Mouse (Mus musculus): ENCODE data around the gene Ap3b1.

The Ap3b1 gene

DNA sequence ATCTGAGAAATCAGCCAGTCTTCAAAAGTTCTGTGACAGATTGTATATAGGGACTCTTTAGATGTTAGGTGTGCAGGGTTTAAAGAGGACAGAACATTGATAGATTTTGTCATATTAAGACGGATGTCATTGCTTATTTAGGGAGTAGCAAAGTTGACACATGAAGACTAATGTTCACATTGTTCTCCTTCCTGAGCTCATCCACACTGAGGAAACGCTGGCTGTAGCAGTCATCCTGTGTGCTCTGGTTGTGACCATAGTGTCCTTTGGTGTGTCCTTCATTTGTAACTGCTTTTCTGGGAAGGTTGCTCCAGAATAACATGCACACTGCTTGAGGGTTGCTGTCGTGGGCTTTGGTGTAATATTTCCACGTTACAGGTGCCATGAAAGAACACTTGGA is 100.4 kb downstream of the Ap3b1 start:
- DNase-seq, result no peak

DNA sequence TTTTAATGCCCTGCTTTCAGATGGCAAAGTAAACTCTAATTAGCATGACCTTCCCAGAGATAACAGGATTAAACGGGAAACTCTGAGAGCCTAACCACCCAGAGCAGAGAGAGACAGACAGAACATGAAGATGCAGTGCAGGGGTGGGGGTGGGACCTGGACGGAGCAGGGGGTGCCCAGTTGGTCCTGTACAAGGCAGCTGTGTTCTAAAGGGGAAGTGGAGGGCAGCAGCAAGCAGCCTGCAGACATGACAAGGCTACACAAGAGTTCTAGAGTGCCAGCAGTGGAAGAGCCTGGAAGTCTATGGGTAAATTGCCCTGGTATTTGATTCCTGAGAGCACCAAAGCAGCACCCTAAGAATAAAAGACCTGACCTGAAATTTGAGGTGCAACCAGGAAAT is 105.5 kb downstream of the Ap3b1 start:
- no peak for DNase-seq

DNA sequence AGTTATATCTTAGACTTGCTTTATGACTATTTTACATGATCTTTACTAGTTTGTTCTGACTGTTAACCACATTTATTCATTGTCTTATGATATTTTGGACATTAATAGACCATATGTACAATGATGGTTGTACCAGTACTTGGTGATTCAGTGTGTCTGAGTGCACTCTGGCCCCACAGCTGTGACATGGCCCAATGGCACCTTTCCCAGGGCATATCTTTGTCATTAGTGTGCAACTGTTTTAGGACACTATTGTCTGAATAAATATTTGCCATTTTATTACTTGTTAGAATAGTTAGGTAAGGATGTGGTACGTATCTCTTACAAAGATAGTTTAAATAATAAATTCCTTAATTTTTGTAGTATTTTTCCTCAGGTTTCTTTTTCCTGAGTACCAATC is 109.8 kb downstream of the Ap3b1 start:
- no peak for DNase-seq

DNA sequence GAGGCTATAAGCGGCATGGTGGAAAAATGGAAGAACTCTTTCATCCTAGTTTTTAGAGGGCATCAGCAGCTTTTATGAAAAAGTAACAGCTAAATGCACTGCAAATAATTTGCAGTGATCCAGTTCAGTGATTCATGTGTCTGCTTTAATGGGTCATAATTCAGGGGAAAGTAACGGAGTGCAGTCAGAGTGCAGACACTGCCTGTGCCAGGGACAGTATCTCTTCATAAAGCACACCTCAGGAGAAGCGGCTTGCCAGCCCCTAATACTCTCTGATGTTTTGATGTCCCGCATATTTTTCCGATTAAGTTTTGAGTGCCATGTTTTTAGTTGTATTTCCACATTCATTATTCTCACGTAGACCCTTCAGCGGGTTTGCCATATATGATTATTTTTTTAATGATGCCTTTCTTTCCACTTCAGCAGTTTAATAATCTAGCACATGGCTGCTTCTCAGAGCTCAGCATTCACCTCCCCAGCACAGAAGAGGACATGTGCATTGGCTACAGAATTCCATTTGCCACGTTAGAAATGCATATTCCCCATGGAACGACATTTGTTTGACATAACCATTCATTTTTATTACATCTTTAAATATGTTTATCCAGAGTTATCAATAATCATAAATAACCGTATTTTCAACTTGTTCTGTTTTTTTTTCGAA is 112.4 kb downstream of the Ap3b1 start:
- no peak for DNase-seq

DNA sequence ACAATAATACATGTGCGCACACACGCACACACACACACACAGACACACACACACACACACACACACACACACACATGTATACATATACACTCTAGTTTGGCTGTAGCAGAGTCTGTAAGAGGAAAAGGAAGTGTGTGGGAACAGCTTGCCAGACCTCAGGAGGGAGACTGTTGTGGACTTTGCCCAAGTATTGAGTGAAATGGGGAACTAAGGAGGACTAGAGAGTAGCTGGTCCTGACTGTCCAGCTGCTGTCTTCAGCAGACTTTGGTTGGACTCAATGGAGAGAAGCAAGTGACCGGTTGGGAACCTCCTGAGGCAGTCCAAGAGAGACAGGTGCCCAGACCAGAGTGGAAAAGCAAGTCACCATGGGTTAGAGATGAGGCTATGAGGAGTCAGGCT is 117.4 kb downstream of the Ap3b1 start:
- DNase-seq, result no peak

DNA sequence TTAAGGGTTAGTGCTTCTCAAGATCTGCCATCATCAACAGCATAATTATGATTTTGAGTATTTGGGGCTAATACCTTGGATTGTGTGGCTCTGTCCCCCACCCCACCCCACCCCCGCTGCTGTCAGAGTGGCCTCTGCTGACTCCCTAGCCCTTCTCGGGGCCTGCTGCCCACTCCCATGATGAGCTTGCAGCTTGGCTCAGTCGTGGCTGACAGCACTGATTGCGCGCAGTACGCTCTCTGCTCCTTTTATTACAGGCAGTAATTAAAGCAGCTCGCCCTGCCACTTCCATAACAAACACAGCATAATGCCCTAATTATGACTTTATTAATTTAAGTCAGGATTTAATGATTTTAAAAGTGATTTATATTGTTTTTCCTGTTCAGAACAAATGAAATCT is 121.5 kb downstream of the Ap3b1 start:
- DNase-seq, result no peak

DNA sequence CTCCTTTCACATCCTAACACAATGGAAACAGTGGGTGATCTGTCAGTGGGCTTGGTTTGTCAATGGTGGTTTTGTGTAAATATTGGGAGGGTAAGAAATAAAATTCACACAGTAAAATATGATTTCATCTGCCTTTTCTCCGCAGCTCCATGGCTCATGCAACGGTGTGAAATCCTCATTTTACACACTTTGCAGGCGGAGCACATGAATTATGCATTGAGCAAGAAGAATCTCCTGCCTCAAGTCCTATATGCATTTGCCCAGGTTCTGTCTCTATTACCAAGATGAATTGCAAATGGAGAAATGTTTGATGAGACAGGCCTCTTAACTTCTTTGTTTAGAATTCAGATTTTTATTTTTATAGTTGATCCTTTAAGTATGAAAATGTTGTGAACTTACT is 131.9 kb downstream of the Ap3b1 start:
- no peak for DNase-seq

DNA sequence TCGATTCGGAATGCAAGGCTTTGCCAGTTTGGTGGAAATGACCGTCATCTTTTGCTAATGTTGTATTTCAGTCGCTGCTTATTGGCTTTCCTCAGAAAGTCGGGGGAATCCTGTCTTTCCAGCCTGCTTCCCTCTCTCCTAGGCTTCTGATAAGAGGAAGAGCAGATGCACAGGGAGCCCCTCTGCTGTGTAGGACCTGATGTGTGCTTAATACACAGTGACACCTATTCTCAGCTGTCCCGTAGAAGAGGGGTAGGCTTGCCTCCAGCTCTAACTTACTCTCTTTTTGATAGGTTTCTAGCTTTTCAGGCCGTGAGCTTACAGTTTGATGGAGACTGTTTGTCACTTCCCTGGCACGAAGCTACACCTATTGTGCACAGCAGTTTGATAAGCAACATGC is 132.4 kb downstream of the Ap3b1 start:
- no peak for DNase-seq

DNA sequence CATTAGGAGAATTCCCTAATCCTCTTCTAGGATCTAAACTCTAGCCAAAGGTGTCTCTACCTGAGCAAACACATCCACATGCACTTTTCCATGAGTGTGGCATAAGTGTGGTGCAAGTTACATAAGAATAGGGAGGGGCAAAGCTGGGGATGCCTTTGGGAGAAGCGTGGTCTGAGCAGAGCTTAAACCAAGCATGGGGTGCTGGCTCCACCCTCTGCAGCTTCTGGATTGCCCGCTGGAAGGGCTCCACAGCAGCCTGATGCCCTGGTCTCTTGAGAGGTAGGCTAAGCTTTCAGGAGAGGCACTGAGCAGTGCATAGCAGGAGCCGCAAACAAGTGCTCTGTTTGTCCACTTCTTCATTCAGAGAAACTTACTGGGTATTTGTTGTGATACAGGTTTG is 138.8 kb downstream of the Ap3b1 start:
- DNase-seq, result no peak

DNA sequence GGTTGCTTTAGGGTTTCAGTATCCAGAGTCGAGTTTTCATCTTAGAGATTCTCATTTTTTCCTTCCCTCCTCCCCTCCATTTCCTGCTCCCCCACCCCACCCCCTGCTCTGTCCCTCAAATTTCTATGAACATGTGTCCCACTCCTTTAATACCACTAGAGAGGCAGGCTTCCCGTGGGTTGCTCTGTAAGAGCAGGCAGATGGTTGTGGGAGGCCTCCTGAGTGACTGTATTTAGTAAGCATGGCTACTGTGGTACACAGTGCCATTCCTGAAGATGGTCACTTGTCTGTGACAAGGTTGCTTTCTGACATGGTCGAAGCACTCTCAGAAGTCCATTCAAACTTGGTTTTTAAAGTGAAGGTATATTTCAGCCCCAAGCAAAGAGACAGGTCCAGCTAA is 147.7 kb downstream of the Ap3b1 start:
- no peak for DNase-seq

DNA sequence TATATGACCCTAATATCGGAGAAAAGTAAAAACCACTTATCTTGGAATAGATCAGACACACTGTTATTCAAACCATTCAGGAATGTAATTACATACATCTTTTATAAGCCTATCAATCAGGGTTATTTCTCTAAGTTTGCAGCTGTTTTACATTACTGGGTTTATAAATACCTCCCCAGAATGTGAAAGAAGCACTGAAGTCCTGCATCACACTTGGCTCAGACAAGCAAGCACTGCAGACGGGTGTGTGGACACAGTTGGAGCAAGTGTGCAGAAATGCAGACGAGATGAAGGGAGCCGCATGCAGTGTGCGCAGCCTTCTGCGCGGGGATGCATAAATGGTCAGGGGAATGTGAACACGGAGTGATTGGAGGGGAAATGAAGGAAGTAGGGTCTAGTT is 149.6 kb downstream of the Ap3b1 start:
- no peak for DNase-seq

DNA sequence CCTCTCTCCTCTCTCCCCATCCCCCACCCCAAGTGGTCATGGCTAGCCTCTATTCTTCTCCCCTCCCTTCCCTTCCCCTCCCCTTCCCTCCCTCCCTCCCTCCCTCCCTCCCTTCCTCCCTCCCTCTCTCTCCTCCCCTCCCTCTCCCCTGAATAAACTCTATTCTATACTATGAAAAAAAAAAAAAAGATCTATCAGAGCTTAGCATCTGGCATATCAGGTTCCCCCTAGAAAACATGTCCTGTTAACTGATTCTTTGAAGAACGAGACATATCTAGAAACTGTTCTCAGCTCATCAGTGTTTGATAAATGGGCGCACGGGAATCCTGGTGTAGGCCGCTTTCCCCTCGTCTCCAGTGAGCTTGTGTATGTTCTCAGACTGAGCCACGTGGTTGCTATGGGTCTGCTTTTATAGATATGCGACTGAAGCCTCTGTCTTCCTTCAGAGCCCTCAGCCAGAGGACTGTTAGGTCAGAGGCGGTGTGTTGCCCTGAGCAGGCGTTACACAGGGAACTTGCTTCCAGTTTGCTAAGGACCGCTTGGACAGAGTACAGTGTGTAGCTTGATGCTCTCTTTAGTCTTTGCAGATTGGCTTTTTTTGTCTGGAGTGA is 154.5 kb downstream of the Ap3b1 start:
- DNase-seq, result no peak

DNA sequence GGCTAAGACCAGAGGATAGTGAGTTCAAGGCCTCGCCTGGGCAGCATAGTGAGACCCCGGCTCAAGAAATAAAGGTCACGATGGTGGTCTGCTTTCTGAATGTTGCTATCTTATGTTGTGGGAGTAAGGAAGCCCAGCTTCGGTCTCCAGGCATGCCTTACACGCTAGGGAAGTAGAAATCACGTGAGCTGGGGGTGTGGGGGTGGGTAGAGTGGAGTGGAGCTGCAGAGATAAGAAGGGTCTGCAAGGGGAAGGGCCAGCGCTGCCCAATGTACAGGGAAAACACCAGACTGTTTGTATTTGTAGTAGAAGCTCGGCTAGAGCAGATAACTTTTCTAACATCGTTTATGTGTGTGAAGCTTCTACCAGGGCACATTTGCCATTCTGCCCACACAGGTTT is 155.1 kb downstream of the Ap3b1 start:
- DNase-seq, result no peak

DNA sequence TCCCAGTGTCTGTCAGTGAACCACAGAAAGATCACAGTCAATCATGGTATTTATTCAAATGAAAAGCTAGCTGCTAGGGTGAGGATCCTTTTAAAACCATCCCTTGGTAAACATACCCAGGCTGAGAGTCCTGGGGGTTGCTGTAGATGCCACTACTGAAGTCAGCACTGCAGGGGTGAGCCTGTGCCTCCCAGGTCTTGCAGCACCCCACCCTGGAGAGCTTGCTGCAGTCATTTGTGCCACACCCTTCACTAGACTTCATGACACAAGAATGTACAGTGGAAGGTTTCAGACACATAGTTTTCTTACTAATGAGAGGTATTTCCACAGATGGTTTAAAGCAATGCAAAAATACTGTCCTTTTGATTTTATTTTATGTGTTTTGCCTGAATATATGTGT is 156.2 kb downstream of the Ap3b1 start:
- DNase-seq, result no peak

DNA sequence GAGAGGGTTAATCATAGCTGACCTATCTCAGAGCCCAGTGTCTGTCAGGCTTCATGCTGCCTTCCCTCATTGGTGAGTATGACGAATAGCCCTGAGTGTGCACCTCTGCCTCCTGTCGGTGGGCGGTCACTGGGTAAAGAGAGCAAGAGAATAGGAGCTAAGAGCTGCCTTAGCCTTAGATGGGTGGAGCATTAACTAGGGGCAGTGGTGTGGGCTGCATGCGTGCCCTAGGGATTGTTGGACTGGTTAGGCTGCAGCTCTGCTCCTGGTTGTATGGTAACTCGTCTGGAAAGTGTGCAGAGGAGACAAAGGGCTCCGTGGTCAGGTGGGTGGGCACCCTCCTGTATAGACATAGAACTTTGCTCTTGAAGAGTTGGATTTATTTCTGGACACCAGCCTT is 157.8 kb downstream of the Ap3b1 start:
- DNase-seq, result peak; percentile 4

DNA sequence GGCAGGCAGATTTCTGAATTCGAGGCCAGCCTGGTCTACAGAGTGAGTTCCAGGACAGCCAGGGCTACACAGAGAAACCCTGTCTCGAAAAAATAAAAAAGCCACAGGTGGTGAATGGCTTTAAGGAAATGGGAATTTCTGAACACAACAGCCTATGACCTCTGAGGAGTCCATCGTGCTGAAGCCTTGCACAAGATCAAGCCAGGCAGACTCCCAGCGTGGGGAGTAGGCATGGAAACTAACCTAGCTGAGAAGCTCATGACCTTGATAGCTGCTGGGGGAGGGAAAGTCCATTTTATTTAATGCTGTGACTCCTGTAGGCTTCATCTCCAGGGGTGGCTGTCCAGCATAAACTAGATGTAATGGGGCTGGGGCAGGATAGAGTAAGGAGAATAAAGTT is 159.4 kb downstream of the Ap3b1 start:
- DNase-seq, result no peak

DNA sequence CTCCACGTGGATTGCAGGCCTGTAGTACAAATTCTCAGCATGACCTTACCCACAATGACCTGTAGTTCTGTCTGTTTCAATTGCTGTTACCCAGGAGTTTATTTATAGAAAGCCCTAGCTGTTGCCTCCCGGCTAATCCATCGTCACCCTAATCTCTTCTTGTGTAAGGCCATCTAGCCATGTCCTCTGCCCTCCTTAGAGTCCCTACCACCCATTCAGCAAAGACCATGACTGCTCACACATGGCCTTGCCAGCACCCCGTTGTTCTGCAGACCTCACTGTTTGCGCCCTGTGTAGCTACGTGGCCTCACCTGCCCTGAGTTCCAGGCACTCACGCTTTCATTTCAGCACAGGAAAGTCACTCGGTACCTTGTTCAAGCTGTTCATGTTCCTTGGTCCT is 160.5 kb downstream of the Ap3b1 start:
- DNase-seq, result no peak

DNA sequence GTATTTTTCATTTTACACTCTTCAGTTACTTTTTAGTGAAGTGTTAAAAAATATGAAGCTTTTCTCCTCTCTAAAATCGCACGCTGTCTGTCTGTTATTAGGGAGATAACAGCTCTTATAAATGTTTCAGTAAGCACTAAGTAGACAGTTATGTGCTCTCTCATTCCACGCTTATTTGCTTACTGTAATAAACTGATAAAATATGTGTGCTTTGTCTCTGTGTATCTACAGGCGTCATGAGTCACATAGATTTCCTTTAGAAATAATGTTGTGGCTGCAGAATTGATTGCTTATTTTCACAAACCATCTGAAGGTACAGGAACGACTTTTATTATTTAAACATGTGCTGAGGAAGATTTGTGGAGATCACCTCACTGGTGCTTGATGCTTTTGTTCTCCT is 164.5 kb downstream of the Ap3b1 start:
- no peak for DNase-seq

DNA sequence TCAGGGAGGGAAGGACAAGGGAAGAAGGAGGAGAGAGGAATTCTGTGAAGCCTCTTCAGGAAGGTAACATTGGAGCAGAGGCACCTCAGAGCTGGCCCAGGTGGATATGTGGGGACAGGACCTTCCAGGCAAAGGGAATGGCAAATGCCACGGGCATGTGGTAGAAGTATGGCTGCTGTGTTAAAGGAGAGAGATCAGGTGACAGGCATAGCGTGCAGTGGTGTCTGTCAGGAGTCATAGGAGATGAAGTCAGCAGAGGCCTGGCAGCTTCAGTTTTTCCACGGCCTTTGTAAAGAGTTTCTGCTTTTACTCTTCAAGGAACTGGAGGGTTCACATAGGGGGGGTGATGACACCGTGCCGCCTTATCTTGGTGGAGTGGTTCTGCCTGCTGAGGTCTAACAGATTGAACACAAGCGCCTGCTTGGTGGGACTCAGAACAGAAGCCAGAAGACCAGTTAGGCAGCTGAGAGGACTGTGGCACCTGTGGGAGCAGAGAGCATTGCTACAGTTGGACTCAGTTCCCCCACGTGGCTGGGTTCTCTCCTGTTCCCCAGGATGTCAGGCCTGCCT is 166.0 kb downstream of the Ap3b1 start:
- DNase-seq, result no peak

DNA sequence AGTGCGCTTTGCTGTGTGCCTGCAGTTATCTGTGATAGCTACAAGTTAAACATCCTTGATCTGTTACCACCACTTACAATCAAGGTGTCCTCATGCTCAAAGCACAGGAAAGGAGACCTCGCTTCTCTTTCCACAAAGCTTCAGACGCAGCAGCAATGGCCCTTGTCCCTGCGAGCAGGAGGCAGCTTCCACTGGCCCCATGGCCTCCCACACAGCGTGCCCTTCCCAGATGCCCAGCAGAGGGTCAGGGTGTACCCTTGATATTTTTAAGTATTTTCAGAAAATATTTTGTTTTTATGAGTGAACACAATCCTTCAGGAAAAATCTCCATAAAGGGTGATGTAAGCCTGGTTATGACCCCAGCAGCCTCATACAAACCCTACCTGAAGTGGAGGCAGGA is 170.4 kb downstream of the Ap3b1 start:
- no peak for DNase-seq

DNA sequence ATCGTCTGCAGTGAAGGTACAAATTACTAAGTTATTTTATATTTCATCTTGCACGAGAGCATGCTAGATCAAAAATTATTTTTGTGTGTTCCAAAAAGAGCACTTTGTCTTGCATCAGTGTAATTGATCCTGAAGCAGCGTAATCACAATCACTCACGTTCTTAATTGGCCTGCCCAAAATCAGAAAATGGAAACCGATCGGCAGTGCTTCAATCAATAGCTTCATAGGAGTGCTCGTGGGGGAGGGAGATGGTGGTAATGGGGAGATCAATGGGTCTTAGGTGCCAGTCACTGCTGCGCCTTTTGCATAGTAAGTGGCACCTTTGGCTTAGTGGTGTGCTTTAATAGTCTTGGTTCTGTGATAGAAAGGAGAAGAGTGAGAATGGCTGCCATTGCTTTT is 174.8 kb downstream of the Ap3b1 start:
- DNase-seq, result no peak

DNA sequence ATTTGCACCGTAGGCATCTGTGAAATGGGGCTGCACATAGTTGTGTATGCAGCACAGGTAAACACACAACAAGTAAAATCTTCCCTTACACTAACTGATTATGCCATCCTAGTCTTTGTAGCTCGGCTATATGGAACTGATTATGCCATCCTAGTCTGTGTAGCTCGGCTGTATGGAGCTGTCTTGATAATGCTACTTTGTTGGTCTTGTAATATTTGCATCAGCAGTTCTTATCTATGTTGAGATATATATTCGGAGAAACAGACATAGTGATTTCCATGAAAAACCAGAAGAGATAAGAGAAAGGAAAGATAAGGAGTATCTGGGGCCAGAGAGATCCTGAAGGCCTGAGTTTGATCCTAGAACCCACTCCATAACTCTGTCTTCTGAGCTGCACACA is 178.6 kb downstream of the Ap3b1 start:
- no peak for DNase-seq

DNA sequence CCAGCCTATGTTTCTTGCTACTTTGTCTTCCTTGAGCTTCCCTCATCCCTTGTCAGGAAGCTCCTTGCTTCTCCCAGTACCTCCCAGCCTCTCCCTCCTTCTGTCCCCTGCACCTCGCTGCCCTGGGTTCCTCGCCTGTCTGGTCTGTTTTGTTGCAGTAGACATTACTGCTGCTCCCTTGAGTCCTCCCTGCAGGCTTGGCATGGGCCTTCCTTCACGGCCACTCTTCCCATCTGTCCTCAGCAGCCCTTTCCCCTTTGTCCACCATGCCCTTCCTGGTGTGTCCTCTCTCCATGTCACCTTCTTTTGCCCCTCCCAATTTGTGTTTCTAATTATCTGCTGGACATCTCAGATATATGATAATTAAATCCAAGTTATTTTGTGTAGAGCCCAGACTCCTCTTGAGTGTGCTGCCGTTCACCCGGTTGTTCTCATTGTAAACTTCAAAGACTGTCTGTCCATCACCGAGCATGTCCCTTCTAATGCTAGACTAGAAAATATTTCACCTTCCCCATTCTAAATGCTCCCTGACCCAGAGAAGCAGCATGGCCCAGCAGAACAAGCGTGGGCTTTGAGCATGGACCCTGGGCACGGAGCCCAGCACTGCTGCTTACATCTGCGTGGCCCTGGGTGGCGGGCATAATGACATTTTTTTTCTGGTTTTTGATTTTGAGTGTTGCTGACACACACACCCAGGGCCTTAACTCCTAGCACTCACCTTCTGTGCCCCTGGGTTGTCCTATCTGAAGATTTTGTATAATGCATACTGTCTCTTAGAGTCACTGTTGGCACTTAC is 181.3 kb downstream of the Ap3b1 start:
- DNase-seq, result no peak

DNA sequence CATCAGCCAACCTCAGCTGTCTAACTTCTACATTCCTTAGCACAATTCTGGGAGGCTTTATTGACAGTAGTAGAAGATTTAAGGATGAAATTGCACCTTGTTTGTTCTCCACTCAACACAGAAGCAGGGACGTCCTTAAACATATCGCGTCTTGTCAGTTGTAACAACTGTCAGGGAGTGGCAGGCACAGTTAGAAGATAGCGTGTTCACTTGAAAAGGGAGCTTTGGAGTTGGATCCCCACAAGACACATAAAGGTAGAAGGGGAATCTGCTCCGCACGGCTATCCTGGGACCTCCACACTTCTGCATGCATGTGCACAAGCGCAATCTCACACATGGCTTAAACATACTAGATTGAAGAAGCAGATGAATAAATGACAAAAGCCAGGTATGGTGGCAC is 183.3 kb downstream of the Ap3b1 start:
- DNase-seq, result no peak

All from kidney, adult 11 months (tissue).